Mouse (Mus musculus) c-Kit-positive CD71-positive TER-119-positive erythroid progenitor cells, embryonic 14.5 days (primary cell): ENCODE results near the gene Usp12.

Experiments used
- DNase-seq: peaks from one replicate; pipeline ENCODE4 v3.0.0-alpha.2; 2013; ENCODE audit warnings: low spot score

Usp12 gene

DNA sequence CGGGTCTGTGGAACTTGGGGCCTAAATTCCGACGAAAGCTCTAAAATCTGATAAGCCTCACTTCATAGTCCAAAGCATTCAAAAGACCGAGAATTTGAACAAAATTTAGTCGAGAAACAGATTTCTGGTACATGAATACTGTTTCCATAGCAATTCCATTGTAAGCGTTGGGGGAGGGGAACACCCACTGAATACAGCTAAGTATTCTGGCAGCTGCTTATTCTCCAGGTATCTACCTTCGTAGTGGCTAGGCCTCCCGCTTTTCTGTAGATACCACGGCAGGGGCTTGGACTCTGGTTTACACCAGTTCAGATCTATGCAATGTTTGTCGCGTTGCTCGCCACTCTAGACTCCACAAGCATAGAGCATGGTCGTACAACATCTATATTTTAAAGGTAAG lies 922 bp upstream of the Usp12 start:
- no peak for DNase-seq

DNA sequence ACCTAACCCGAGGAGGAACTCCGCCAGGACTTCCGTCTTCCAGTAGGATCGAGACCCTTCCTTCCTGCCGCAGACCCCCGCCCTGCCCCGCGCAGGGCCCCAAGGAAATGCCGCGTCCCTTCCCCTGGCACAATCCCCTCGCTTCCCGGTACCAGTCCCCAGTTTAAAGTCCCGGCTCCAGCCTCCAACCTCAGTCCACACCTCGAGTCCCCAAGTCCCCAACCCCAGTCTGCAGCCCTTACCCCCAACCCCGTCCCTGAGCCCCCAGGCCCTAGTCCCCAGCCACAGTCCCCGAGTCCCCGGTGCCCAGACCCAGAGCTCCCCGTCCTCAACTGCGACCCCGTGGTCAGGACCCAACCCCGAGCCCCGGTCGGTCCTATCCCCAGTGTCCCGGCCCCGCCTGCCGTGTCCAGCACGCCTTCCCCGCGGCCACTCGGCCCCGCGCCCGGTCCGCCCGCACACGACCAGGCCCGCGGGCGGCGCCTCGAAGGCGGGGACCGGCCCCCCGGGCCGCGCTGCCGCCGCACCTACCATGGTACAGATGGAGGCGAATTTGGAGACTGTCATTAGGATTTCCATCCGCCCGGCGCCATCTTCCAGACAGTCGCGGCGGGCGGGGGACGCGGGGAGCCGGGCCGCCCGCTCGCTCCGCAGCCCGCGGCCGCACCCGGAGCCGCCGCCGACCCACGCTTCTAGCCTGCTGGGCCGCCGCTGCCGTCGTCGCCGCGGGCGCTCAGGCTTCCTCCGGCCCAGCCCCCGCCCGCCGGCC lies 538 bp downstream of the Usp12 start:
- DNase-seq, result no peak

DNA sequence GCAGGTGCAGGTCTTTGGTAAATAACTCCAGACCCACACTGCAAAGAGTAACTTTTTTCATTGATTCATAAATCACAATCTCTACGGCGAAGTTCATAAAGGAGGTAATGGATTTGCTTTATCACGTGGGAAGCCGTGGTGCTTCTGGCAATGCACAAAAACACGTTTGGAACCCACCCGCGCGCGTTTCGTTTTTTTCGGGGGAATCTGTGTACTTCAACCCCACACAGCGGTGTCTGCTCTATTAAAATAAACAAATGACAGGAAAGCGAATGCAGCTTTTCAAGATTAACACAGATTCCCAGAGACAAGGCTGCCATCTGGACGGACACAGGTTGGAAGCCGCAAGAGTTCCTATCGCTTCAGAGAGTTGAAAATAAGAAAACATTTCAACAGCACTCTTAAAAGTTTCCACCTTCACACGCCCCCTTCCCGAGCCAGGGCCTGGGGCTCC lies 1.1 kb downstream of the Usp12 start:
- no peak for DNase-seq

DNA sequence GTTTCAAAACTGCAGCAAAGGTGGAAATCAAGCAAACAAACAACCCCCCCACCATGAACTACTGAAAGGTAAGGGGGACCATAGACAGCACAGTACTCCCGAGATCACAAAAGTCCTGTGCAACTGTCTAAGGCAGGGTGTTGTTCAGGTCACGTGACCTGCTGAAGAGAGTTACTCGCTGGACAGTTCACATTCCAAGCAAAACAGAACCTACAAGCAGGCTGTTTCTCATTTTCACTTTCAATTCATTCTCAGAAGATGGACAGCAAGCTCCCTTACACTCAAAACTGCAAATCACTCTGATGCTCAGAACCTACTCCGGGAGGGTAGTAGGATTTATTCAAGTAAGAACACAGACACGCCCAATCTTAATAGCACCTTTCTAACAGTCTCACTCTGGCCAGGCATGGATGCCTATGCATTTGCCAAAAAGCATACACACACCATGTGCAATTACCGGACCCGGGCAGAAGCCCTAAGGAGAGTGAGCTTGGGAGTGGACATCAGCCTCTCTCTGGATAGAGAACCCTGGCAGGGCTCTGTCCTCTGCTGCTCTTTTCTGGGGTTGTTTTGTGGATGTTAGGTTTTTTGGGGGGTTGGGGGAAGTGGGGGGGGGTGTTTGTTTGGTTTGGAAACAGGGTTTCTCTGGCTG lies 2.5 kb downstream of the Usp12 start:
- no peak for DNase-seq

DNA sequence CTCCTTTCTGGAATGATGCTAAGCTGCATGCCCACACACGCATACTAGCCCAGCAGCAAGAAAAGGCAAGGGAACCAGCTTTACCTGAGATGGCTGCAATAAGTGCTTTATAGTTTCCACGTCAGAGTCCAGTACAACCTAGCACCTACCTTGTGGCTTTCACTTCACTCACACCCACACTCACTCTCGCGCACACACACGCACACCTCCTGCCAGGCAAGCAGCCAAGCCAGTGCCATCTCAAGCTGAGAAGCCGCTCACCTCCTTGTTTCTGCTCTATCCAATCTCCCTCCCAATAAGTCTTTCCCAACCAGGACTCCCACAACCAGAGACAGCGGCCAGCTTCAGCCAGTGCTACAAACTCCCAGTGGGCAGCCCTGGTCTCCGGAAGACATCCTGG lies 3.9 kb downstream of the Usp12 start:
- DNase-seq, result no peak

DNA sequence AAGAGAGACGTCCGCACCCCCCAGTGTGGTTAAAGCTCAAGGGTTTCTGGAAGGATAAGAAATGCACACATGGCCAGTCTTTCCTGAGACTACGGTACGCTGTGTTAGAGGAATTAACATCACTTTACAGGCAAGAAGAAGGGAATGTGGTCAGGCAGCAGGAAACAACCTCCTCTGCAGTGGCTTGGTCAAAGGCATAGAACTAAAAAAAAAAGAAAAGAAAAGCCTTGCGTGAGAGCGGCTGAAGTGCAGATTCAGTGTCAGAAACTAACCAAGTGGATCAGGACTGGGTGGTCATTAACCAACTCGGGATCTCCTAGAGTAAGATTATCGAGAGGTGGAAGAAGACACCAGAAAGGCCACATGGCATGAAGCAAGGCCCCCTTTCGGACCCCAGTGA lies 5.4 kb downstream of the Usp12 start:
- DNase-seq, result no peak

DNA sequence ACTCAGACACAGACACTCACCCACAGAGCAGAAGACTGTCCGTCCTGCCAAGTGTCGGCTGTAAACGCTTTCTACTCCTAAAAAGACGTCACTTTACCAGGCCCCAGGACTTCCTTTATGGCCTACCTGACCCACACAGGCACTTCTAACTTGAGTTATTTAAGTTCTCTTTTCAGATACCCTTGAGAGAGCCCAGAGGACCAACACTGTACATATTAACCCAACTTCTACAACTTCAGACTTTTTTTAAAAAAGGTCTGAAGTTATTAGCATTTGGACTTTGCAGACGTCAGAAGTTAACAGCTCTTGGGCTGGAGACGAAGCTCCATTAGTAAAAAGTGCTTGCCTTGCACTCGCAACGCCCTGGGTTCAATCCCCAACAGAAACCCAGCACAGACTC lies 8.7 kb downstream of the Usp12 start:
- DNase-seq, result no peak

DNA sequence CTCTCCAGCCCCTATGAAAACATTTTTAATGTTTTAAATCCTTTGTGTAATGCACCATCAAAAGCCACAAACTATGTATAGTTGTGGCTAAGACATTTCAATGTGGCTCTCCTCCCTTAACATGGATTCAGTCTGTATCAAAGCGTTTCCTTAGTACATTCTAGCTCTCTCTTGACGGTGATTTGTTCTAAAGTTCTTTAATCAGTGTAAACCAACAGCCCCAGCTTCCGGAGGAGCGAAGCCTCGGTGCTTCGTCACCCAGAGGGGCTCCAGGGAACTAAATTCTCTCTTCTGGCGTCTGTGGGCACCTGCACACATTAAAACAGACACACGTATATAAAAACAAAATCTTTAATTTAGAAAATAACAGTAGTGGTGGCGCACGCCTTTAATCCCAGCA lies 10.9 kb downstream of the Usp12 start:
- no peak for DNase-seq

DNA sequence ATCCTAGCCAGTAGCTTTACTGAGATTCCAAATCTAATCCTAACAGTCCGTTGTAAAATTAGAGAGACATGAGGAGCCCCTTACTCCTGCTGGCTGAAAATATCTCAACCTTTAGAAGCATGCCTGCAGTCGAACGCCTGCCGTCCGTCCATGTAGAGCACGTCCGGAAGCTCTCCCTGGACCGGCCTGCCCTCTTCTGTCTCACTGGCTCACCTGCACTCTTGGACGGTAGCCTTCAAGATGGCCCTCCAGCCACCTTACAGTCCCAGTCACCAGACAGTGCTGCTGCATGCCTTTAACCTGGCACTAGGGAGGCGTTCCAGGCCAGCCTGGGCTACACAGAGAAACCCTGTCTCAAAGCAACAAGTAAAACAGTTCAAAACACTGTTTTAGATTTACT lies 11.5 kb downstream of the Usp12 start:
- DNase-seq, result no peak

DNA sequence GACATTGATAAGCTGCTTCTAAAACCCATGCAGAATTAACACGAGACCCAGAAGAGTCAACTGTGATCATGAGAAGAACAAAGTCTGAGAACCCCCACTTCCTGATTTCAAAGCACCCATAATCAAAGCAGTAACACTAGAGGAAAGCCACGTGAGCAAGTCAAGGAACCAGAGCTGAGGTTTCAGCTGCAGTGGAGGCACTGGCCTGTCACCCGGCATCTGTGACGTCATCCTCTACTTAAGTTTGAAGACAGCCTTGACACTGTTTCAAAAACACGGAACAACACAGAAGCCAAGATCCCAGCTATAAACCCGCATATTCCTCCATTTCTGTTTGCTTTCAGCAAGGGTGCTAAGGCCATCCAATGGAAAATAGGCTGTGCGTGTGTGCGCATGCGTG lies 13.1 kb downstream of the Usp12 start:
- DNase-seq, result no peak

DNA sequence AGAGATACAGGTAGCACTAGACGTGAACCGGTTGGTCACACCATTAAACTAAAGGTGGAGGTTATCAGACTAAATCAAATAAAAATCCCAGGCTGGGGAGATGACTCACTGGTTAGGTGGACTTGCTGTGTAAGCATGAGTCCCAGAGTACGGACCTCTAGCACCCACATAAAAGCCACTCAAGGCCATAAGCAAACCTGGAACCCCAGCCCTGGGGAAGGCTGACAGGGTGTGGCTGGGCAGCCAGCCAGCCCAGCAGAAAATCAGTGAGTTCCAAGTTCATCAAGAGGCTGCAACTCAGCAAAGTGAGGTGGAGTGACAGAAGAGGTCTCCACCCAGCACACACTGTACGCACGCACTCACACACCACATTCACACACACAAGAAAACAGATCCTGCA lies 14.9 kb downstream of the Usp12 start:
- no peak for DNase-seq

DNA sequence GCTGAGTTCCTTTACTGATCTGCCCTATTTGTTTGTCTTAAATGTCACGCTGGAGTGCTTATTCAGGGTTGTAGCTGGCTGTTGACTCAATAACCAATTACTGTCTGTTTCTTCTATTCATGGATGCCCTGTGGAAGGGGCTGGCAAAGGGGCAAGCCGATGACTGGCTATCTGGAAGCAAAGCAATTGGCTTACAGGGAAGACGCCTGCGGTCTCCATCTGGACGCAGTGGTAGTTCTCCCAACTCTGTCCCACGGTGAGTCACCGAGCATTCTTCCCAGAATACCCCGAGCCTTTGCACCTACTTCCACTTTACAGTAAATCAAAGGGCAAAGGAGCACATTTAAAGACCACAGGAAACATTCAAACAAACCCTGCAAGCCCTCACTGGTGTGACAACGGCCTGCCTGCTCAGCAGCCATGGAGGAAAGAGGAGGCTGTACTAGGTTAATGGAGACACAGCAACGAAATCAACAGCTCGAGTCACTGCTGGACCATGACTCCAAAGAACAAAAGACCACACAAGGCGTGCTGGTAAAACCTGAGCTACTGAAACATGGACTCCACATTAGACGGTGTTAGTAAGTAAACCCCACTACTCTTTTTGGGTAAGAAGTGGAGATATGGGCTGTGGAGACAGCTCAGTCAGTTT lies 17.7 kb downstream of the Usp12 start:
- no peak for DNase-seq

DNA sequence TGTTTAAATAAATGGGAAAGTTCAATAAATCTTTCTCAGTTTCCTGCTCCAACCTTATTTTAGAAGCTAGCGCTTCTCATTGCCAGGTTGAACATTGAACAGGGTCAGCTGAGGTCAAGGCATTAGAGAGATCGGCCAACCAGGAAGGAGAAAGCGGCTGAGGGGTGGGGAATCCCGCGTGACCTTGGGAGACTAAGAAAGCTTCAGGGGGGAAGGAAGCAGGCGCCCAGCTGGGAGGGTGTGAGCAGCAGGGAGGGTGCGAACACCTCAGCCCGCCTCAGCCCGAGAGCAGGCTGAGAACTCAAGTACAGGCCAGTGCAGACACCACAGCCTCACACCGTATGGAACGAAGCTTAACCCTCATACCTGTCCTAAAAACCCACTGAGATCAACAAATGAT lies 22.8 kb downstream of the Usp12 start:
- no peak for DNase-seq

DNA sequence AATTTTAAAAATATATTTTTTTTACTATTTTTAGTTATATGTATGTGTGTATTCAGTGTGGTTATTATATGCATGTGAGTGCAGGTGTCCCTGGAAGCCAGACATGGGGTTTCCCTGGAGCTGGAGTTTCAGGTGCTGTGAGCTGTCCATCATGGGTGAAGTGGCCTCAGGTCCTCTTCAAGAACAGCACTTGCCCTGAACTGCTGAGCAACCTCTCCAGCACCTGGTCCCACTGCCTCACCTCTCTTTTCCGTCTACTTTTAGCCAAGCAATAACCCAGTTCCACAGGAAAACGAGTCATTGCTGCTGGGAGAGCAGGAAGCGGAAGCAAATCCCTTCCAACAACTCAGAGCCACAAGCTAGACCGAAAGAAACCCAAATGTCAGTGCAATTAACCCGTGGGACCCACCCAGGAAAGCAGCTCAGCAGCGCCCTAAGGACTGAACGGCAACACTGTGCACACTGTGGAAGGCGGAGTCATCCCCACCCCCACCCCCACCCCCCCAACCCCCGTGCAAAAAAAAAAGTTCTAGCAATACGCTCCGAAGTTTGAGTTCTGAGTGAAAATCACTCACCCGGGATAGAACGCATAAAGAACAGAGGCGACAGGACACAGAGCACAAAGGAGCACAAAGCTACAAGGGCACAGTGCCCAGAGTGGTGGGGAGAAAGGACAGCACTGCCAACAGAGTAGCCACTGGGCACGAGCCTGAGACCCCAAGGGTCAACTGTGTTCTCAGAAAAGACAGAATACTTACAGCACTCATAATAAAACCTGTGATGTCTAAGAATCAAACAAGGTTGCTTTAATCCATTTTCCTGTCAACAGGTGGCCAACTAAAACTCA lies 24.6 kb downstream of the Usp12 start:
- no peak for DNase-seq

DNA sequence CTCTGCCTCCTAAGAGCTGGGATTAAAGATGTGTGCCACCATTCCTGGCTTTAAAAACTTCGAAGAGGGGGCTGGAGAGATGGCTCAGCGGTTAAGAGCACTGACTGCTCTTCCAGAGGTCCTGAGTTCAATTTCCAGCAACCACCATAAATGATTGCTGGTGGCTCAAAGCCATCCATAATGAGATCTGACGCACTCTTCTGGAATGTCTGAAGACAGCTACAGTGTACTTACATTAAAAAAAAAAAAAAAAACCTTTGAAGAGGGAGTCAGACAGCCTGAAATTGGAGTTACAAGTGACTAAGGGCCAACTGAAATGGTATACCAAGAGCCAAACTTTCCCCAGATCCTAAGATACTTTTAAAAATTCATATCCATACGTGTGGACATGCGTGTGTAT lies 29.0 kb downstream of the Usp12 start:
- DNase-seq, result no peak

DNA sequence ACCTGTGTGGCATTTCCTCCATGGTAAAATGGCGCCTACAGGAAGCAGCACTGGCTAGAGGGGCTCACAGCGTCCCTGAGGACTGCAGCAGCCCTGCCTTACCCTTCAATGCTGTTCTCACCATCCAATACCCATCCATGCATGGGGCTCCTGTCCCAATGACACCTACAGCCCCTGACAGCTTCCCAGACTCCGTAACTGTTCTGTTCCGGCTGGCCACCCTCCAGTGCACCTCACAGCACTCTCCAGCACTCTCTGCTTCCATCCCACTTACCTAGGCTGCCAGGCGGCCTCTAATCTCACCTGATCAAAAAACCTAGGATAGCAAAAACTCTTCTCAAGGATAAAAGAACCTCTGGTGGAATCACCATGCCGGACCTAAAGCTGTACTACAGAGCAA lies 35.6 kb downstream of the Usp12 start:
- no peak for DNase-seq

DNA sequence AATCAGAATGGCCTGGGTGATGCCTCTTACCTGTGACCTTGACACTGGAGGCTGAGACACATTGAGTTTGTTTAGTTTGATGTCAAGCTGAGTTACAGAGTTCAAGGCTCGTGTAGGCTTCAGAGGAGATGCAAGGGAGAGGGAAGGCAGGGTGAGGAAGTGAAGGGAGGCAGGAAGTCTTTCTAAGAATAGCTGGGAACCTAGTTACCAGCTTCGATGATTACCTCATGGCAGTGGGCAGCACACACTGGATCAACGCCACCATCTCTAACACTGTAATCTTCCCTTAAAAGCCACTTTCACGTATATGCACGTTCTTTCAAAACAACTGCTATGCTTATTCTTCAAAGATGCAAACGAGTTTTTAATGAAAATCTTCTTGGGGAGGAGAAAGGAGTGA lies 36.9 kb downstream of the Usp12 start:
- no peak for DNase-seq

DNA sequence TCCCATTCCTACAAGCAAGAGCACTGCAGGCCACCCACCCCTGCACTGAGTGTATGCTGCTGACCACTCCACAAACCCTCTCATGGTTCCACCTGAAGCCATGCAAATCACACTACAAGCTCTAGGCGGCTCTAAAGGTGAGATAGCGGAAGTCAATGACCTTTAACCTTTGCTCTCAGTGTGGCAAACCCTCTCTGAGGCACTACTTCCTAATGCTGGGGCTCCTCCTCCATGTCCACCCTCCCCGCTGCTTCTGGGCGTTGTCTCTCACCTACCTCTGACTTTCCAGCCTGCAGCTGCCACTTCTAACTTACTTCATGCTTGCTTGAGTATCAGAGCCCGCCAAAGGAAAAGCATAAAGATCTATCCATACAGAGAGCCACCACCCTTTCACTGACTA lies 37.5 kb downstream of the Usp12 start:
- no peak for DNase-seq

DNA sequence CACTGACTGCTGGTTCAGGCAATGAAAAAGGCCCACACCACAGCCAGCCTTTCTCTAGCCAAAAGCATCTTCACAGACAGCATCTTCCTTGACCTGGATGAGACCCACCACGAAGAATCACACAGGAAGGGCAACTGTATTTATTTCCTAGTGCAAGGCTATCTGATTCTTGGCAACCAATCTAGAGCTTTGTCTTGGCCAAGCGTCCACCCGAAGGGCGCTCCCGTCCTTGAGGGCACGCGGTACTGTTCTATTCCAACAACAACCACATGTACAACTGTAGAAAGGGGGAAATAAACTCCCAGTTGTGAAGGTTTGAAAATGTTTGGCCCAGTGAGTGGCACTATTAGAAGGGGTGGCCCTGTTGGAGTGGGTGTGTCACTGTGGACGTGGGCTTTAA lies 41.6 kb downstream of the Usp12 start:
- no peak for DNase-seq

DNA sequence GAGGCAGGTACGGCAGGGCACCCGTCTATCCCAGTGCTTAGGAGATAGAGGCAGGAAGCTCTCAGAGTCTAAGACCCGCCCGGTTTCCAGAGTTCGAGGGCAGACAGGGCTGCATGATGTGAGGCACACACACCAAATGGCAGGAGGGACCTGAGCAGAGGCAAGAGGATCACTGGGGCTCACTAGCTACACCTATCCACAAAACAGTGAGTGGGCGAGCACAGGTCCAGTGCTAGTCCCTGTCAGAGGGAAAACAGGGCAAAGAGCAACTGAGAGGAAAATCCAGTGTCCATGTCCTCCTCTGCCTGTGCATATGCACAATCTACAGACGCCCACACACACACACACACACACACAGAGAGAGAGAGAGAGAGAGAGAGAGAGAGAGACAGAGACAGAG lies 43.8 kb downstream of the Usp12 start:
- no peak for DNase-seq

DNA sequence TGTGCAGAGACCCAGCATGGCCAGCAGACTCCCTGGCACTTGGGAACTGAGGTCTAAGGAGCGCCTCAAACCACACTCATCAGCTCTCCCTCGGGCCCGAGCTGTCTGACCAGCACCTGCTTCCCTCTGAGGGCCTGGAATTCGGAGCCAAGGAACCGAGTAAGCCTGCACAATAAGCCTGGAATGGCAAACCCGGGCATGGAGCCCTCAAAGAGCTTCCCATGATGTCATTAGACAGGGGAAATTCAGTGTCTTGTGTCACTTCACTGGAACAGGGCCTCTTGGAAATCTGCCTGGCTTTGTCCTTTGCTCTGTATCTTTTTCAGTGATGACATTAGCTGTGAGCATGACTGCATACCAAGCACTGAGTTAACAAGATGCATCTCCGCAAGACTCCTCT lies 44.5 kb downstream of the Usp12 start:
- no peak for DNase-seq

DNA sequence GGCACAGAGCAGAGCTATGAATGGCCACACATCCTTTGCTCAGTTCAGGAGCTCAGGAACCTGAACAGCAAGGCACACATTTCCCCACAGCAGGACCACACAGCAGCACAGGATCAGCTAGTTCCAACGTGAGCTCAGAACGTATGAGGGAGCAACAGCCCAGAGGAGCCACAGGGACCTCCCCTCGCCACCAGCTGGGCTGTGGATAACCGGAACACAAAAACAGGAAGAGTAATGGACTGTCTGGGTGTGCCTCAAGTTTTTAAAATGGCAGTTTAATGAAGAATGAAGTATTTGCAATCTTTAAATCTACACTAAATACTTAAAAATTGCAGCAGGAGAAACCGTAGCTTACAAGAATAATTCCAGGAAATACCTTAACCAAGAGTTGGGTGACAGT lies 44.9 kb downstream of the Usp12 start:
- no peak for DNase-seq
